Mouse (Mus musculus) MEL (cell line): ENCODE results near the gene Commd4. TPM values are rescaled to one million over a fixed set of nuclear protein-coding genes. Genes with fewer than 3 reads are reported as not detected.
A peak's percentile ranks its signal among the peaks of the same experiment; 100 is the strongest.

ENCODE experiments used
- DNase-seq: peaks from one replicate; pipeline ENCODE4 v3.0.0; 2011; ENCODE audit warnings: low read depth, low spot score
- H3K27ac ChIP-seq: 2 replicates; pipeline ENCODE4 v1.5.1; 2012; ENCODE audit warnings: low read depth, mild to moderate bottlenecking, control low read depth, low read length, moderate library complexity; ENCODE audit not compliant: control insufficient read depth
- H3K27me3 ChIP-seq, 2 experiments: fragments of 150-350 bp in 1 of 2; sonication (generic) in 1 of 2; 2 replicates each; pipeline ENCODE4 v1.6.1; 2012; ENCODE audit warnings: low read length in 2 of 2, mild to moderate bottlenecking in 2 of 2, improper control_type of control experiment in 1 of 2, moderate library complexity in 1 of 2; ENCODE audit not compliant: insufficient read depth in 2 of 2, control insufficient read depth in 1 of 2
- H3K36me3 ChIP-seq, 2 experiments: 2 replicates each; pipeline ENCODE4 v1.6.1; 2012 to 2014; ENCODE audit warnings: low read length in 2 of 2, improper control_type of control experiment in 1 of 2, inconsistent platforms in 1 of 2, mild to moderate bottlenecking in 1 of 2; ENCODE audit not compliant: insufficient read depth in 2 of 2, control insufficient read depth in 1 of 2
- H3K4me1 ChIP-seq, 2 experiments: fragments of 150-350 bp in 1 of 2; sonication (generic) in 1 of 2; 2 replicates each; pipeline ENCODE4 v1.6.1; 2012; ENCODE audit warnings: low read length in 2 of 2, improper control_type of control experiment in 1 of 2, mild to moderate bottlenecking in 1 of 2; ENCODE audit not compliant: insufficient read depth in 2 of 2, control insufficient read depth in 1 of 2
- H3K4me3 ChIP-seq, 2 experiments: fragments of 150-350 bp in 1 of 2; sonication (generic) in 1 of 2; 2 replicates each; pipeline ENCODE4 v1.5.1; 2012; ENCODE audit warnings: low read depth in 2 of 2, low read length in 2 of 2, mild to moderate bottlenecking in 2 of 2, moderate library complexity in 2 of 2, control low read depth in 1 of 2, improper control_type of control experiment in 1 of 2; ENCODE audit not compliant: control insufficient read depth in 1 of 2, insufficient read depth in 1 of 2
- H3K79me2 ChIP-seq: 2 replicates; pipeline ENCODE4 v1.6.1; 2012; ENCODE audit warnings: mild to moderate bottlenecking, low read length, moderate library complexity; ENCODE audit not compliant: control insufficient read depth, poor library complexity, insufficient read depth
- H3K9ac ChIP-seq: 2 replicates; pipeline ENCODE4 v1.6.1; 2012; ENCODE audit warnings: low read depth, mild to moderate bottlenecking, control low read depth, low read length, moderate library complexity; ENCODE audit not compliant: control insufficient read depth, poor library complexity, severe bottlenecking
- H3K9me3 ChIP-seq: fragments of 150-350 bp; sonication (generic); replicated peaks from 2 replicates; pipeline ENCODE4 v1.6.1; 2012; ENCODE audit warnings: mild to moderate bottlenecking, low read length, improper control_type of control experiment, moderate library complexity; ENCODE audit not compliant: insufficient read depth
- CHD1 ChIP-seq: IDR thresholded peaks from 2 replicates; pipeline ENCODE4 v1.6.1; 2012; ENCODE audit warnings: low read depth, mild to moderate bottlenecking, inconsistent platforms, low read length, improper control_type of control experiment
- CTCF ChIP-seq, 3 experiments: IDR thresholded peaks in 2 of 3; conservative IDR thresholded peaks in 1 of 3; 2 replicates each; pipeline ENCODE4 v1.5.1; 2011 to 2012; ENCODE audit warnings: low read length in 3 of 3, low read depth in 2 of 3, mild to moderate bottlenecking in 2 of 3, improper control_type of control experiment in 1 of 3, inconsistent platforms in 1 of 3, mixed read lengths in 1 of 3, moderate library complexity in 1 of 3; ENCODE audit not compliant: control insufficient read depth in 1 of 3, insufficient read depth in 1 of 3, poor library complexity in 1 of 3, severe bottlenecking in 1 of 3
- E2F4 ChIP-seq: IDR thresholded peaks from 2 replicates; pipeline ENCODE4 v1.6.1; 2011; ENCODE audit warnings: low read depth, low read length, improper control_type of control experiment, borderline replicate concordance
- ETS1 ChIP-seq: IDR thresholded peaks from 2 replicates; pipeline ENCODE4 v1.6.1; 2012; ENCODE audit warnings: low read depth, mild to moderate bottlenecking, inconsistent platforms, low read length, improper control_type of control experiment, moderate library complexity
- GATA1 ChIP-seq: IDR thresholded peaks from 2 replicates; pipeline ENCODE4 v1.6.1; 2011; ENCODE audit warnings: low read depth, low read length, improper control_type of control experiment
- JUND ChIP-seq: IDR thresholded peaks from 2 replicates; pipeline ENCODE4 v1.6.1; 2011; ENCODE audit warnings: low read depth, mild to moderate bottlenecking, improper control_type of control experiment, low read length
- MAZ ChIP-seq: IDR thresholded peaks from 2 replicates; pipeline ENCODE4 v1.6.1; 2012; ENCODE audit warnings: low read depth, mild to moderate bottlenecking, inconsistent platforms, low read length, improper control_type of control experiment
- MXI1 ChIP-seq: IDR thresholded peaks from 2 replicates; pipeline ENCODE4 v1.6.1; 2011; ENCODE audit warnings: mild to moderate bottlenecking, low read depth, low read length, improper control_type of control experiment
- MYB ChIP-seq: IDR thresholded peaks from 2 replicates; pipeline ENCODE4 v1.6.1; 2011; ENCODE audit warnings: mild to moderate bottlenecking, low read depth, low read length, improper control_type of control experiment
- MYC ChIP-seq: IDR thresholded peaks from 2 replicates; pipeline ENCODE4 v1.6.1; 2011; ENCODE audit warnings: low read depth, mild to moderate bottlenecking, low read length, improper control_type of control experiment, moderate library complexity
- POLR2A ChIP-seq, 2 experiments: IDR thresholded peaks; 2 replicates each; pipeline ENCODE4 v1.6.1; 2011 to 2012; ENCODE audit warnings: low read length in 2 of 2, mild to moderate bottlenecking in 2 of 2, control low read depth in 1 of 2, improper control_type of control experiment in 1 of 2, low read depth in 1 of 2, moderate library complexity in 1 of 2; ENCODE audit not compliant: control insufficient read depth in 1 of 2, insufficient read depth in 1 of 2, poor library complexity in 1 of 2
- SIN3A ChIP-seq: IDR thresholded peaks from 2 replicates; pipeline ENCODE4 v1.6.1; 2012; ENCODE audit warnings: low read length, improper control_type of control experiment, inconsistent platforms
- SMC3 ChIP-seq: IDR thresholded peaks from 2 replicates; pipeline ENCODE4 v1.6.1; 2011; ENCODE audit warnings: low read depth, low read length, improper control_type of control experiment
- TAL1 ChIP-seq: IDR thresholded peaks from 2 replicates; pipeline ENCODE4 v1.6.1; 2012; ENCODE audit warnings: mild to moderate bottlenecking, inconsistent platforms, low read length, moderate library complexity, mixed read lengths
- TBP ChIP-seq: IDR thresholded peaks from 2 replicates; pipeline ENCODE4 v1.8.0; 2011; ENCODE audit warnings: low read depth, low read length, improper control_type of control experiment
- UBTF ChIP-seq: IDR thresholded peaks from 2 replicates; pipeline ENCODE4 v1.6.1; 2012; ENCODE audit warnings: low read depth, mild to moderate bottlenecking, inconsistent platforms, low read length, improper control_type of control experiment, moderate library complexity, borderline replicate concordance; ENCODE audit not compliant: insufficient read depth
- USF1 ChIP-seq: IDR thresholded peaks from 2 replicates; pipeline ENCODE4 v1.6.1; 2014; ENCODE audit warnings: low read depth, mild to moderate bottlenecking, inconsistent platforms, low read length, improper control_type of control experiment, moderate library complexity
- USF2 ChIP-seq, 2 experiments: IDR thresholded peaks; 2 replicates each; pipeline ENCODE4 v1.6.1; 2011 to 2012; ENCODE audit warnings: improper control_type of control experiment in 2 of 2, low read length in 2 of 2, borderline replicate concordance in 1 of 2, inconsistent platforms in 1 of 2, low read depth in 1 of 2, mild to moderate bottlenecking in 1 of 2; ENCODE audit not compliant: insufficient read depth in 1 of 2
- ZC3H11A ChIP-seq: IDR thresholded peaks from 2 replicates; pipeline ENCODE4 v1.6.1; 2012; ENCODE audit warnings: low read depth, mild to moderate bottlenecking, inconsistent platforms, low read length, improper control_type of control experiment
- ZKSCAN1 ChIP-seq: IDR thresholded peaks from 2 replicates; pipeline ENCODE4 v1.6.1; 2012; ENCODE audit warnings: low read depth, mild to moderate bottlenecking, inconsistent platforms, low read length, improper control_type of control experiment, moderate library complexity
- ZMIZ1 ChIP-seq: IDR thresholded peaks from 2 replicates; pipeline ENCODE4 v1.6.1; 2012; ENCODE audit warnings: low read depth, mild to moderate bottlenecking, inconsistent platforms, low read length, improper control_type of control experiment, moderate library complexity
- ZNF384 ChIP-seq: IDR thresholded peaks from 2 replicates; pipeline ENCODE4 v1.6.1; 2012; ENCODE audit warnings: low read depth, mild to moderate bottlenecking, inconsistent platforms, low read length, improper control_type of control experiment
- polyA plus RNA-seq, 2 experiments: library from polyadenylated mRNA; stranded (reverse) in 1 of 2; unstranded in 1 of 2; fragments of >175 nt in 1 of 2; fragments of >200 nt in 1 of 2; gene quantifications; 2 replicates each; pipeline versions ENCODE4 v1.2.1 to v1.2.4; 2012; ENCODE audit warnings: low replicate concordance in 2 of 2, low read depth in 1 of 2; ENCODE audit not compliant: insufficient read length in 2 of 2, insufficient read depth in 1 of 2, missing spikeins in 1 of 2
- total RNA-seq: library from RNA; depleted of rRNA; stranded (reverse); fragments of 300-350 nt; gene quantifications from 2 replicates; pipeline ENCODE4 v1.2.3, GENCODE M21; 2012

The Commd4 gene
- total and polyA plus RNA-seq, 3 experiments = 89.7 to 90.6 TPM; not detected in 1

DNA sequence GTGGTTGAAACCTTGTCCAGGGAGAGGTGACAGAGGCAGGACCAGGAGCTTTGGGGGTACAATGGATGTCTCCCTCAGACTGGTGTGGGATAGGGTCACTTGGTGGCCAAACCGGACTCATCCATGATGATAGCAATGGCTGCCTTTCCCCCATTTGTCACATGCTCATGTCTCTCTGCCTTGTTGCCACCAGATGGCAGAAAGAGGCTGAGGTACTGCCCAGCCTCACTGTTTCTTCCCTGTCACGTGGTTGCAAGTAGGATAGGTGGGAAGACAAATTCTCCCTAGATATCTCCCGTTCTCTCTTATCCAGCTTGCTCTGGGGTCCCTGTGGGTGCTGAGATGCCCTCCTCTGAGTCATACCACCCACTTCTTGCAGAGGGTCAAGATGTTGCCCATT is 4.4 kb upstream of the Commd4 start (continued):
- TF ChIP-seq CTCF (IDR thresholded peaks at IDR 0.05 in 2 of 3, conservative IDR thresholded peaks at IDR 0.05 in 1 of 3; ENCODE audit: control insufficient read depth in 1 of 3, insufficient read depth in 1 of 3, low read depth in 2 of 3, low read length in 3 of 3, poor library complexity in 1 of 3, severe bottlenecking in 1 of 3) (peak; percentile 64 to 97 (median 81)), MXI1 (peak; percentile 81), TAL1 (no peak), MYB (no peak), TBP (no peak), USF1 (peak; percentile 96), MYC (peak; percentile 96), CHD1 (no peak), ZC3H11A (peak; percentile 92), SIN3A (peak; percentile 57; the same call in 1 of the 2 replicates), MAZ (no peak), JUND (no peak)

DNA sequence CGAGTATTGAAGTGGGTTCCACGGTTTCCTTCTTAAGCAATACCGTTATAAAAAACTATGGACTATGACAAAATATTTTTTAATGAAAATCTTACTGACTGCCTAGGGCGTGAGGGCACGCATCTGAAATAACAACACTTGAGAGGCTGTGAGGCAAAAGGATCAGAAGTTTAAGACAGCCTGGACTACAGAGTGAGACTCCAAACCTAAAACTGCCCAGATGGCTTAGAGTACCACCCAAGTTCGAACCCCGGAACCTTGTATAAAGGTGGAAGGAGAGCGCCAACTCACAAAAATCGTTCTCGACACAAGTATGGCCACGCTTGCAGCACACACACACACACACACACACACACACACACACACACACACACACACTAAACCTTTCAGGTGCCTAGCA is 375 bp upstream of the Commd4 start:
- peak; percentile 51; the same call in 1 of the 2 replicates for TF ChIP-seq MAZ
- TF ChIP-seq SMC3 = no peak
- no peak for TF ChIP-seq ZC3H11A
- TF ChIP-seq USF1 = no peak
- TF ChIP-seq ZKSCAN1 = no peak
- no peak for TF ChIP-seq MYB
- no peak for TF ChIP-seq POLR2A (IDR thresholded peaks at IDR 0.05; ENCODE audit: control insufficient read depth in 1 of 2, insufficient read depth in 1 of 2, low read depth in 1 of 2, low read length in 2 of 2, poor library complexity in 1 of 2)
- Histone ChIP-seq H3K27ac (peak overlapping the region; percentile 34; the same call in 1 of the 2 replicates), H3K9ac (peak overlapping the region; percentile 64), H3K4me1 (peaks cover 0 to 24% of the 10 kb centered on the region in 2 experiments; a peak in 2 of 4 replicates), H3K79me2 (peaks cover 7% of the 10 kb centered on the region), H3K36me3 (peaks cover 0 to 4% of the 10 kb centered on the region in 2 experiments; a peak in 2 of 4 replicates), H3K9me3 (no peaks in the 10 kb centered on the region), H3K4me3 (peak overlapping the region; percentile 48 to 94), H3K27me3 (no peaks in the 10 kb centered on the region)
- no peak for DNase-seq

DNA sequence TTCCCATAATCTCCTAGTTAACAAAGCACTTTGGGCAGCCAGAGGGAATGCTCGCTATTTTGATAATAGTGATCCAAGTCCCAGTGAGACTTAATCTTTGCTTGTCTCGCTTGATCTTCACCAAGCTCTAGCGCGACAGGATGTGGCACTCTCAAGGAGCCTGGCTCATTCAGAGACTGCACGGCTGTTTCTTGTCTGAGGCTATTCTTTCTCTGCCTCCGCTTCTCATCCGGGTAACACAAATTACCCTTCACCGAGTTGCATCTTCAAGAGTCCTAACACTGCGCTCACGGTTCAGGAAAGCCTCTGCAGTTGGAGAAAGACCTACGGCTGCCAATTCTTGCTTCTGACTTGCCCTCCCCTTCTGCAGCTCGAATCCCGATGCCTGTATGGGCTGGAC is 632 bp downstream of the Commd4 start:
- Histone ChIP-seq H3K4me3 (peak overlapping the region; percentile 59 to 94), H3K4me1 (peaks cover 0 to 19% of the 10 kb centered on the region in 2 experiments; a peak in 2 of 4 replicates), H3K79me2 (peaks cover 7% of the 10 kb centered on the region), H3K27ac (no peak overlapping the region), H3K9ac (peak overlapping the region; percentile 66), H3K27me3 (no peaks in the 10 kb centered on the region), H3K9me3 (no peaks in the 10 kb centered on the region), H3K36me3 (peaks cover 0 to 4% of the 10 kb centered on the region in 2 experiments; a peak in 2 of 4 replicates)
- DNase-seq = peak; percentile 19
- no peak for TF ChIP-seq GATA1
- no peak for TF ChIP-seq JUND
- no peak for TF ChIP-seq ZC3H11A
- TF ChIP-seq E2F4 = no peak
- no peak for TF ChIP-seq ZNF384
- no peak for TF ChIP-seq UBTF
- TF ChIP-seq POLR2A (IDR thresholded peaks at IDR 0.05; ENCODE audit: control insufficient read depth in 1 of 2, insufficient read depth in 1 of 2, low read depth in 1 of 2, low read length in 2 of 2, poor library complexity in 1 of 2) = no peak
- no peak for TF ChIP-seq USF2 (IDR thresholded peaks at IDR 0.05; ENCODE audit: borderline replicate concordance in 1 of 2, insufficient read depth in 1 of 2, low read depth in 1 of 2, low read length in 2 of 2)
- no peak for TF ChIP-seq USF1
- TF ChIP-seq ZMIZ1 = no peak
- no peak for TF ChIP-seq MYC
- no peak for TF ChIP-seq ETS1
